Mouse (Mus musculus) heart, postnatal 25 days (tissue): ENCODE measurements at regions not wholly inside any gene's neighbourhood (a gene's known extent, or its start where the extent isn't known, plus 50 kb on each side); places are given as distances from the start of the nearest gene placed in this dataset.
"Not testable (repeated sequence)": the region's sequence is repeated elsewhere in the genome, so short reads cannot be mapped to it uniquely, and the experiment has no call there.

ENCODE experiments used
- DNase-seq: peaks from one replicate; pipeline ENCODE4 v3.0.0; 2022; ENCODE audit warnings: low spot score
- intact Hi-C: fragments of 180-260 bp; cut with DNase I; formaldehyde crosslinking; loops from one replicate; pipeline ENCODE4 v1.15.1; 2025

- intact Hi-C loops, result no loop called here
- no peak for DNase-seq
Measured at GRCm38 (mm10) chr2:10658317-10658716, 288.0 kb downstream of the Sfmbt2 start.

- intact Hi-C loops, DNase-seq: not testable (repeated sequence)
Measured at GRCm38 (mm10) chr2:10667915-10668314, 297.6 kb downstream of the Sfmbt2 start.

GRCm38 (mm10) chr2:10670423-10671298 is 300.4 kb downstream of the Sfmbt2 start:
- intact Hi-C loops, result no loop called here
- DNase-seq, result no peak

- DNase-seq, result no peak
- intact Hi-C loops, result no loop called here
Measured at GRCm38 (mm10) chr2:10671299-10671632, 301.0 kb downstream of the Sfmbt2 start.

GRCm38 (mm10) chr2:10672196-10672595 is 301.9 kb downstream of the Sfmbt2 start:
- intact Hi-C loops, result no loop called here

GRCm38 (mm10) chr2:10674738-10675349 is 304.5 kb downstream of the Sfmbt2 start:
- DNase-seq, result no peak

More at GRCm38 (mm10) chr2:10672196-10672595, 301.9 kb downstream of the Sfmbt2 start:
- no peak for DNase-seq

GRCm38 (mm10) chr2:10701459-10701858 is 331.1 kb downstream of the Sfmbt2 start:
- no peak for DNase-seq
- intact Hi-C loops, result no loop called here

More at GRCm38 (mm10) chr2:10674738-10675349, 304.5 kb downstream of the Sfmbt2 start:
- intact Hi-C loops, result no loop called here

GRCm38 (mm10) chr2:10718366-10718765 is 348.1 kb downstream of the Sfmbt2 start:
- intact Hi-C loops, result no loop called here

GRCm38 (mm10) chr2:10734337-10734736 is 364.0 kb downstream of the Sfmbt2 start:
- DNase-seq, intact Hi-C loops: not testable (repeated sequence)

More at GRCm38 (mm10) chr2:10718366-10718765, 348.1 kb downstream of the Sfmbt2 start:
- DNase-seq, result no peak

GRCm38 (mm10) chr2:10736696-10737457 is 366.6 kb downstream of the Sfmbt2 start:
- intact Hi-C loops, result no loop called here
- no peak for DNase-seq

GRCm38 (mm10) chr2:10737458-10737775 is 367.1 kb downstream of the Sfmbt2 start:
- intact Hi-C loops, result no loop called here
- no peak for DNase-seq

- intact Hi-C loops, result no loop called here
- DNase-seq, result no peak
Measured at GRCm38 (mm10) chr2:10745127-10745526, 374.8 kb downstream of the Sfmbt2 start.

- DNase-seq, result no peak
- intact Hi-C loops, result no loop called here
Measured at GRCm38 (mm10) chr2:10755375-10755774, 385.1 kb downstream of the Sfmbt2 start.

GRCm38 (mm10) chr2:10757202-10757840 is 387.0 kb downstream of the Sfmbt2 start:
- no peak for DNase-seq
- intact Hi-C loops, result no loop called here

- intact Hi-C loops, result no loop called here
- no peak for DNase-seq
Measured at GRCm38 (mm10) chr2:10757886-10758285, 387.6 kb downstream of the Sfmbt2 start.

GRCm38 (mm10) chr2:10762236-10762635 is 391.9 kb downstream of the Sfmbt2 start:
- DNase-seq, result no peak
- intact Hi-C loops, result no loop called here

GRCm38 (mm10) chr2:10783071-10783470 is 388.8 kb upstream of the Prkcq start:
- intact Hi-C loops, result no loop called here
- DNase-seq, result no peak

- DNase-seq, result no peak
- intact Hi-C loops, result no loop called here
Measured at GRCm38 (mm10) chr2:10783594-10783993, 388.3 kb upstream of the Prkcq start.

- DNase-seq, result no peak
- intact Hi-C loops, result loop anchor here (2.0 kb wide), 2 partner anchors 41 to 275 kb away; no protein-coding TSS in a partner anchor
Measured at GRCm38 (mm10) chr2:10784266-10784665, 387.6 kb upstream of the Prkcq start.

GRCm38 (mm10) chr2:10785156-10785555 is 386.8 kb upstream of the Prkcq start:
- no peak for DNase-seq

More at GRCm38 (mm10) chr2:10785156-10785555, 386.8 kb upstream of the Prkcq start:
- intact Hi-C loops, result loop anchor here (2.0 kb wide), 2 partner anchors 40 to 274 kb away; no protein-coding TSS in a partner anchor
